Mouse (Mus musculus) ES-CJ7 (cell line): ENCODE measurements around the gene Nynrin.

Experiments
- DNase-seq: peaks from one replicate; pipeline ENCODE4 v3.0.0; 2011; ENCODE audit warnings: low read depth, low spot score

The Nynrin gene

GRCm38 (mm10) chr14:55922475-55923232 is 68.8 kb downstream of the Nynrin start:
- DNase-seq = no peak
